Mouse (Mus musculus): ENCODE data around the gene Pipox.

The Pipox gene

DNA sequence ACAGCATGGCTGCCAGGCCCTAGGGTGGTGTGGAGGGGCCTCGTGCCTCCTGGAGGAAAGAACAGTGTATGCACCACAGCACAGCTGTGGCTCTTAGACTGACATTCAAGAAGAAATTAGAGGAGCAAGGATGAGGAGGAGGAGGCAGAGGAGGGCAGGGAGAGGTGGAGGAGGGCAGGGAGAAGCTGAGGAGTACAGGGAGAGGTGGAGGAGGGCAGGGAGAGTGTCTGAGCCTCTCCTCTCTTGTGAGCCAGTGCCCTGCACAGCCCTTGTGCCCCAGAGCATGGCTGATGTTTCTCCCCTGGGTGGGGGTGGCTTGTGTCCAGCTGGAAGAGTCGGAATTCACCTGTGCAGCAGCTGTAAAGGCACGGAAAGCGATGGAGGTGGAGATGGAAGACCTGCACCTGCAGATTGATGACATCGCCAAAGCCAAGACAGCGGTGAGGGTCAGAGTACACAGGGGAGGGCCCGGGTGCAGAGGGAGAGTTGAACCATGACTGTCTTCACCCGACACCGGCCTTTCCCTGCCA, 46.2 kb downstream of the Pipox start:
- no peak for DNase-seq (ENCODE audit: low spot score)

DNA sequence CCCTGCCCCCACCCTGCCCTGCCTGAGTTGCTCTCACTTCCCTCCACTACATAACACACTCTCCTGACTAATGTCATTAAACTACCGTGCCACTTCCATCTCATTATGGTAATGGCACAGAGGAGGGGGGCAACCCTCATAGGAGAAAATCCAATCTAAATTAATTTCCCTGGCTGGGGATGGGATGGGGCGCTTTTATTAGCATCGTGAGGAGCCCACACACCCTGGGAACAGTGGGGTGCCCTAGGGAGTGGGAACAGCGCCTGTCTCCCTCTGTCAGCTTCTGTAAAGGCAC, 50.0 kb downstream of the Pipox start:
- DNase-seq (ENCODE audit: low spot score): no peak

DNA sequence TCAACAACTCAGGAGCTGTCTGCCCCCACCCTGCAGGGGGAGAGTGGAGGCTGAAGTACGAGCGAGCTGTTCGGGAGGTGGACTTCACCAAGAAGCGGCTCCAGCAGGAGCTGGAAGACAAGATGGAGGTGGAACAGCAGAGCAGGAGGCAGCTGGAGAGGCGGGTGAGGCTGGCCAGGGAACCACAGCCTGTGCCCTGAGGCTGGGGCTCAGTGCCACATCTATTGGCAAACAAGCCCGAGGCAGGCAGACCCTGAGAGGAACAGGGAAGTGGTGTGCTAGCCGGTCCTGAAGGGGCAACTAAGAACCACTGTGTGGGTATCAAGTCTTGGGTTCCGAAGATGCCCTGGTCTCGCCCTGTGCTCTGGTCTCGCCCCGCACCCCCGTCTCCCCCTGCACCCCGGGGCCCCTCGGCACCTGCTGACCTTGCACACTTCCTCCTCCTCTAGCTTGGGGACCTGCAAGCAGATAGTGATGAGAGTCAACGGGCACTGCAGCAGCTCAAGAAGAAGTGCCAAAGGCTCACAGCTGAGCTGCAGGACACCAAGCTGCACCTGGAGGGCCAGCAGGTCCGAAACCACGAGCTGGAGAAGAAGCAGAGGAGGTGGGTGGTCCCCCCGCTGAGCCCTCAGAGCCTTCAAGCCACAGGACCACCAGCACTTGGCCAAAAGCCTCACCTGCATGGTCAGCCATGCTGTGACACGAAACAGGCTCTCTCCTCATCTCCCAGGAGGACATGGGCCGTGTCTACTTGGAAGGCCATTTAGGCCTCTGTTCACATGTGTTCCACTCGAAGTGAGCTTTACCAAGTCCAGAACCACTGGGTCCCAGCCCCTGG, 50.6 kb downstream of the Pipox start:
- no peak for DNase-seq (ENCODE audit: low spot score)

DNA sequence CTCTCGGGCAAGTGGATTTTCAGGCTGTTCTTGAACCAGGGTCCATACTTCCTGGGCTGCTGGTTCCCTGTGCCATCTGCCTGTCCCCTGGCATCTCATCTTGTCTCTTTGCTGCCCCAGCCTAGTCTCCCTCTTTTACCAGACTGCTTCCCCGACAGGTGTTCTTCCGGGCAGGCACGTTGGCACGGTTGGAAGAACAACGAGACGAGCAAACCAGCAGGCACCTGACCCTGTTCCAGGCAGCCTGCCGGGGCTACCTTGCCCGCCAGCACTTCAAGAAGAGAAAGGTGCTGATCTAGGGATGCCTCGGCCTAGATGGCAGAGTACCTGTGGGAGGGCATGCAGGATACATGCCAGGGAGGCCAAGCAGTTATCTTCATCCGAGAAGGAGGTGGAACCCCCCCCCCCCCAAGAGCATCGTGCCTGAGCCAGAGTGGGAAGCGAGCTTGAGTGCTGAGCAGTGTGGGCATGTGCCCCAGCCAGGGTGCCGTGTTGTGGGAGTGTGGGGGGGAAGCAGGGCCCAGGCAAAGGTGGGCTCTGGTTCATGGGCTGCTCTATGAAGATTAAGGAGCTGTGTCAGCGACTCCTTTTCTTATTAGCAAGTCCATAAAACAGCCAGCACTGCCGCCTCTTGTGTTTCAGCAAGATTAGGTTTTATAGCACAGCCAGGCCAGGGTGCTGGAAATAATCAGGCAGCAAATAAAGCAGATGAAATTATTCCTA, 53.2 kb downstream of the Pipox start:
- no peak for DNase-seq (ENCODE audit: low spot score)

DNA sequence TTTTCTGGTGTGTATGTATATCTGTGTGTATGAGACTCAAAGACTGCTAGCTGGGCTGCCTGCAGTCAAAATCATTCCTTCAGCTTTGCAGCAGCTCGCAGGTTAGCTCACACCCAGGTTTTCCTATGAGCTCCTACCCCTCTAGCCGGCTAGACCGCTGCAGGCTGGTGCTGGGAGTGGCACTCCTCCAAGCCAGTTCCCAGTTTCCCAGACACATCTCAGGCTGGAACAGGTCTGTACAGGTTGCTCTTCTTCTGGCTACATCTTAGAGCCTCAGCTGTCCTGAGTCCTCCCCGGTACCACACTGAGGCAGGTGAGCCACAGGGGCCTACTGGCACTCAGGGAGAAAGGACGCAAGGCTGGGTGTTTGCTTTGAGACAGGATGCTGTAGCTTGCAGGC, 56.0 kb downstream of the Pipox start:
- DNase-seq (ENCODE audit: low spot score): no peak

DNA sequence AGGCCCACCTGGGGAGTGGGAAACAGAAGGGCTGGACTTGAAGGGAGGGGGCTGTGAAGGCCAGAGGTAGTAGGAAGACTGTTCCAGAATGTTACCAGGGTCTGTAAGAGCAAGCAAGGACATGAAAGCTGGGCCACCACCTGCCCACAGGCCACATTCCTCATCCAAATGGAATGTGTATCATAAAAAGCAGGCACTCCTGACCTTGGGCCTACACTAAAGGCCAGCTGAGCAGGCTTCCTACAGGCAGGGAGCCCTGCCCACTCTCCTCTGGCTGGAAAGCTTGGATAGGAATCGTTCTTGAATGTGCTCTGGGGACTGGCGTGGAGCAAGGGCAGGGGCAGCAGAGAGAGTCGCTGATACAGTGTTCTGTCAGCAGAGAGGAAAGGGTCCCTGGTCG, 57.1 kb downstream of the Pipox start:
- DNase-seq (ENCODE audit: low spot score): no peak

DNA sequence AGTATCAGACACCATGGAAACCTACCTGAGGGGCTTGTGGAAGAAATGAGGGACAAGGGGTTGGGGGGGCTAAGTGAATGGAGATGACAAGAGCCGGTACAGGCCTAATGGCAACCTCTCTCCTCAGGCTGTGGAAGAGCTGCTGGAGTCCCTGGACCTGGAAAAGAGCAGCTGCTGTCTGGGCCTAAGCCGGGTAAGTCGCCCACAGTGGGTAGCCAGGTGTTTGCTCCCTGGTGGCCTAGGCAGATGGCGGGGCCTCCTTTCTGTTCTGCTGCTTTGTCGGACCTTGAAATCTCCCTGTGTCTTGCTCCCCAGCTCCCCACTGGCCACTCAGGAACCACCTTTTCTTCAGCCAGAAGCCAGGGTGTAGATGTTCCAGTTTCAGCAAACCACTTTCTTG, 57.6 kb downstream of the Pipox start:
- DNase-seq (ENCODE audit: low spot score): no peak

DNA sequence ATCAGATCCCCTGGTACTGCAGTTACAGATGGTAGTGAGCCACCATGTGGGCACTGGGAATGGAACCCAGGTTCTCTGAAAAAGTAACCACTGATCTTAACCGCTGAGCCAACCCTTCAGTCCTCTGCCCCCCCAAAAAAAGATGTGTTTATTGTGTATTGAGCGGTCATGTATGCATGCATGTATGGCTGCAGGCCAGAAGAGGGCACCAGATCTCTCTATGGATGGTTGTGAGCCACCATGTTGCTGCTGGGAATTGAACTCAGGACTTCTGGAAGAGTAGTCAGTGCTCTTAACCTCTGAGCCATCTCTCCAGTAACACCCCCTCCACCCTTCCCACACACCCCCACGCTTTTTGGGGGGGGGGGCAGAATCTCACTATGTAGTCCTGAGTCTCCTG, 58.8 kb downstream of the Pipox start:
- DNase-seq (ENCODE audit: low spot score): no peak

DNA sequence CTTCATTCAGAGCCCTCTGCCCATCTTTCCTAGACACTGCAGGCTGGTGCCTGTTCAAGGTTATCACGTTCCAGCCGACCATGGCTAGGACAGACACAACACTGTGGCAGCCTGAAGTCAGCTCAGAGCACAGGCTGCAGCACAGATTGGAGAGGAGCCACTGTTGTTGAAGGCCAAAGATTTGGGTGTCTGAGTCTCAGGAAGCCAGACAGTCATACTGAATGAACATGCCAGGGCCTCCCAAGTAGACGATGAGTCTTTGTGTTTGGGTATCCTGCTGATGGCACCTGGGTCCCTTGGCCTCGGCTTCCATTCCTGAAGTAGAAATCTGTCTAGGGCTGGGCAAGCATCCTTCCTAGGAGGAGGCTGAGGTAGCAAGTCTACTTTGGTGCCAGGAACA, 61.4 kb downstream of the Pipox start:
- no peak for DNase-seq (ENCODE audit: low spot score)

DNA sequence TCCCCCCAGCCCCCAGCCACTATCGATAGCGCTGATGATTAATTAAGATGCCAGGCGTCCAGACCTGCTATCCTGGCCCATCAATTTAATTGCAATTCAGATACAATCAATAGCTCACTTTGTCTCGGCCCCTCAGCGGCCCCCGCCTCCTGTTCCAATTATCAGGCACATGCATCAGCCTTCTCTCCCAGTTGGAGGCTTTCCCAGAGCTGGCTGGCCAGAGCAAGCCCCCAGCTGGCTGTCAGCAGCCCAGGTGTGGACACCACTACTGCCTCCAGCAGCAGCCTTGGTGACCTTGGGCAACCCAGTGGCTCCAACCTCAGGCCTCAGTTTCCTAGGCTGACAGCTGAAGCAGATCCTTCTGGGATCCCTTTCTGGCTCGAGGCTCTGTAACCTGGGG, 63.0 kb downstream of the Pipox start:
- no peak for DNase-seq (ENCODE audit: low spot score)
